Mouse (Mus musculus) ES-Bruce4 (cell line): ENCODE data around the gene Inpp5a. TPM values are rescaled to one million over a fixed set of nuclear protein-coding genes. Genes with fewer than 3 reads are reported as not detected.

Experiments
- H3K27ac ChIP-seq: 2 replicates; pipeline ENCODE4 v1.5.1; 2012; ENCODE audit warnings: low read length, inconsistent platforms; ENCODE audit not compliant: insufficient read depth
- H3K27me3 ChIP-seq: 2 replicates; pipeline ENCODE4 v1.6.1; 2012; ENCODE audit warnings: mild to moderate bottlenecking, low read length, inconsistent platforms; ENCODE audit not compliant: control insufficient read depth, poor library complexity, insufficient read depth, severe bottlenecking
- H3K36me3 ChIP-seq: 2 replicates; pipeline ENCODE4 v1.6.1; 2012; ENCODE audit warnings: inconsistent platforms, mild to moderate bottlenecking, low read length, moderate library complexity; ENCODE audit not compliant: control insufficient read depth, poor library complexity, insufficient read depth, severe bottlenecking
- H3K4me1 ChIP-seq: one replicate; pipeline ENCODE4 v1.8.1; 2011; ENCODE audit warnings: low read length; ENCODE audit not compliant: control insufficient read depth, insufficient read depth
- H3K4me3 ChIP-seq: 2 replicates; pipeline ENCODE4 v1.5.1; 2011; ENCODE audit warnings: low read depth, mild to moderate bottlenecking, low read length
- H3K9ac ChIP-seq: 2 replicates; pipeline ENCODE4 v1.6.1; 2012; ENCODE audit warnings: low read depth, mild to moderate bottlenecking, inconsistent platforms; ENCODE audit not compliant: poor library complexity, severe bottlenecking
- H3K9me3 ChIP-seq: replicated peaks from 2 replicates; pipeline ENCODE4 v1.6.1; 2012; ENCODE audit warnings: mild to moderate bottlenecking, low read length, inconsistent platforms; ENCODE audit not compliant: control insufficient read depth, poor library complexity, insufficient read depth, severe bottlenecking
- CTCF ChIP-seq: IDR thresholded peaks from one replicate; pipeline ENCODE4 v1.8.1; 2011; ENCODE audit warnings: low read depth, low read length
- EP300 ChIP-seq: IDR thresholded peaks from 2 replicates; pipeline ENCODE4 v1.6.1; 2011; ENCODE audit warnings: low read depth, low read length; ENCODE audit not compliant: insufficient read depth
- POLR2A ChIP-seq: IDR thresholded peaks from one replicate; pipeline ENCODE4 v1.8.1; 2011; ENCODE audit warnings: low read length; ENCODE audit not compliant: insufficient read depth
- polyA plus RNA-seq: library from polyadenylated mRNA; stranded (reverse); fragments of >200 nt; gene quantifications from 2 replicates; pipeline ENCODE4 v1.2.4, GENCODE M21; 2011; ENCODE audit warnings: low read depth; ENCODE audit not compliant: missing spikeins, insufficient read depth, insufficient read length

Inpp5a gene
- polyA plus RNA-seq, 1 experiment: 37.6 TPM

GRCm38 (mm10) chr7:139475896-139476295, 87.0 kb downstream of the Inpp5a start:
- TF ChIP-seq EP300: no peak
- peak; percentile 38 for TF ChIP-seq CTCF
- TF ChIP-seq POLR2A: no peak
- no peak overlapping the region for H3K27ac ChIP-seq
- H3K4me3 ChIP-seq: no peak overlapping the region
- H3K9ac ChIP-seq: no peak overlapping the region
- no peaks in the 10 kb centered on the region for H3K4me1 ChIP-seq
- H3K9me3 ChIP-seq: no peaks in the 10 kb centered on the region
- no peaks in the 10 kb centered on the region for H3K27me3 ChIP-seq
- H3K36me3 ChIP-seq: no peaks in the 10 kb centered on the region

- Histone ChIP-seq H3K27ac (no peak overlapping the region), H3K36me3 (no peaks in the 10 kb centered on the region), H3K9ac (no peak overlapping the region), H3K9me3 (no peaks in the 10 kb centered on the region), H3K4me3 (no peak overlapping the region), H3K27me3 (no peaks in the 10 kb centered on the region), H3K4me1 (no peaks in the 10 kb centered on the region)
- TF ChIP-seq POLR2A (no peak), EP300 (no peak), CTCF (no peak)
Observed at GRCm38 (mm10) chr7:139476700-139477099, 87.8 kb downstream of the Inpp5a start.

- no peaks in the 10 kb centered on the region for H3K9me3 ChIP-seq
- H3K9ac ChIP-seq: no peak overlapping the region
- H3K27ac ChIP-seq: no peak overlapping the region
- H3K36me3 ChIP-seq: no peaks in the 10 kb centered on the region
- TF ChIP-seq POLR2A (no peak), EP300 (no peak), CTCF (no peak)
- H3K4me1 ChIP-seq: no peaks in the 10 kb centered on the region
- H3K27me3 ChIP-seq: no peaks in the 10 kb centered on the region
- H3K4me3 ChIP-seq: no peak overlapping the region
Observed at GRCm38 (mm10) chr7:139477748-139478147, 88.8 kb downstream of the Inpp5a start.

- H3K36me3 ChIP-seq: no peaks in the 10 kb centered on the region
- H3K4me3 ChIP-seq: no peak overlapping the region
- no peak overlapping the region for H3K9ac ChIP-seq
- no peak overlapping the region for H3K27ac ChIP-seq
- no peaks in the 10 kb centered on the region for H3K9me3 ChIP-seq
- TF ChIP-seq EP300: no peak
- no peak for TF ChIP-seq POLR2A
- TF ChIP-seq CTCF: no peak
- no peaks in the 10 kb centered on the region for H3K4me1 ChIP-seq
- H3K27me3 ChIP-seq: no peaks in the 10 kb centered on the region
Observed at GRCm38 (mm10) chr7:139479077-139479476, 90.2 kb downstream of the Inpp5a start.

DNA sequence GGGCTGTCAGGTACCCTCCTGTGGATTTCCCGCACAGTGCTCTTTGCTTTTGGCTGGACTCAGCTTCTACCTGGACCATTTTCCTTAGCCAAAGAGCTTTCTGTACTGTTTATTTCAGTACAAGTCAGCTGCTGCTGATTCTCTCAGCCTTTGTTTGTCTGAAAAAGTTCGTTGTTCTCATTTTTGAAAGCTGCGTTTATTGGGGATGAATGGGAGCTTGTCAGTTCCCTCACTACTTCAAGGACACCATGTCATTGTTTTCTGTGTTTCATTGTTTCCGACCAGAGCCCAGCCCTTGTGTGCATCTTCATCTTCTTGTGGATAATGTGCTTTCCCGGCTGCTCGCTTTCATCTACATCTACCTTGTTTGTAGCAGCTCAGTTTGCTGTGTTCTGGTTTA, 90.7 kb downstream of the Inpp5a start:
- no peak overlapping the region for H3K27ac ChIP-seq
- no peaks in the 10 kb centered on the region for H3K27me3 ChIP-seq
- TF ChIP-seq EP300 (no peak), POLR2A (no peak), CTCF (no peak)
- no peaks in the 10 kb centered on the region for H3K36me3 ChIP-seq
- H3K4me3 ChIP-seq: no peak overlapping the region
- H3K4me1 ChIP-seq: no peaks in the 10 kb centered on the region
- no peaks in the 10 kb centered on the region for H3K9me3 ChIP-seq
- H3K9ac ChIP-seq: no peak overlapping the region

- Histone ChIP-seq H3K27ac (no peak overlapping the region), H3K9me3 (no peaks in the 10 kb centered on the region), H3K27me3 (no peaks in the 10 kb centered on the region), H3K36me3 (no peaks in the 10 kb centered on the region), H3K4me3 (no peak overlapping the region), H3K9ac (no peak overlapping the region), H3K4me1 (no peaks in the 10 kb centered on the region)
- TF ChIP-seq CTCF (peak; percentile 80), EP300 (no peak)
Observed at GRCm38 (mm10) chr7:139484206-139484955, 95.5 kb downstream of the Inpp5a start.
